Mouse (Mus musculus) lung, embryonic 14.5 days (tissue): ENCODE data around the gene Sftpa1. TPM values are rescaled to one million over a fixed set of nuclear protein-coding genes. Genes with fewer than 3 reads are reported as not detected.

Experiments used
- ATAC-seq: fragments of 200-750 bp; cut with Nextera tagmentation; 2 replicates; pipeline ENCODE4 v1.8.0; 2017; ENCODE audit warnings: mild to moderate bottlenecking, moderate TSS enrichment, moderate library complexity; ENCODE audit not compliant: insufficient read depth
- DNase-seq: peaks from one replicate; pipeline ENCODE4 v3.0.0-alpha.2; 2015
- H3K27ac ChIP-seq: fragments of 300-500 bp; sonication (generic); 2 replicates; pipeline ENCODE4 v1.5.1; 2014; ENCODE audit warnings: low read depth, mild to moderate bottlenecking, moderate library complexity
- H3K27me3 ChIP-seq: fragments of 300-500 bp; sonication (generic); 2 replicates; pipeline ENCODE4 v1.6.1; 2014; ENCODE audit warnings: low read length, control low read depth; ENCODE audit not compliant: insufficient read depth
- H3K36me3 ChIP-seq: fragments of 300-500 bp; sonication (generic); 2 replicates; pipeline ENCODE4 v1.6.1; 2014; ENCODE audit warnings: control low read depth; ENCODE audit not compliant: insufficient read depth
- H3K4me1 ChIP-seq: fragments of 300-500 bp; sonication (generic); 2 replicates; pipeline ENCODE4 v1.6.1; 2014; ENCODE audit warnings: antibody characterized with exemption, control low read depth; ENCODE audit not compliant: insufficient read depth
- H3K4me2 ChIP-seq: fragments of 300-500 bp; sonication (generic); 2 replicates; pipeline ENCODE4 v1.6.1; 2014; ENCODE audit warnings: mild to moderate bottlenecking
- H3K4me3 ChIP-seq: fragments of 300-500 bp; sonication (generic); 2 replicates; pipeline ENCODE4 v1.5.1; 2014; ENCODE audit warnings: low read depth, low read length
- H3K9ac ChIP-seq: fragments of 300-500 bp; sonication (generic); 2 replicates; pipeline ENCODE4 v1.6.1; 2014
- H3K9me3 ChIP-seq: fragments of 300-500 bp; sonication (generic); 2 replicates; pipeline ENCODE4 v1.6.1; 2016; ENCODE audit warnings: low read depth, low read length, control low read depth
- CTCF ChIP-seq: IDR thresholded peaks from 2 replicates; pipeline ENCODE4 v1.5.1; 2016; ENCODE audit warnings: antibody characterized with exemption, low read depth
- WGBS: fragments of 180-500 bp; shearing (Covaris S2); extraction: QIAGEN DNeasy Blood & Tissue Kit; methylation state at CpG from one replicate; pipeline ENCODE4 v1.1.7; 2014; 5-methylcytosine and 5-hydroxymethylcytosine counted together
- polyA plus RNA-seq: library from polyadenylated mRNA; unstranded; fragments of >200 nt; fragmentation: Nextera tagmentation; extraction: Ambion mirVana; gene quantifications from 2 replicates; pipeline ENCODE4 v1.2.1, GENCODE M21; 2014

The Sftpa1 gene
- polyA plus RNA-seq, 1 experiment from 2014 or later, result 28.1 TPM

- 82% methylated on average over 7 of the region's 7 CpGs for WGBS
- DNase-seq (no peak), ATAC-seq (no peak)
- Histone ChIP-seq H3K4me2 (no peak within 1 kb of the TSS), H3K36me3 (no peaks in the 10 kb centered on the region), H3K9ac (no peak within 1 kb of the TSS), H3K4me3 (no peak within 1 kb of the TSS), H3K27me3 (no peaks in the 10 kb centered on the region), H3K27ac (no peak within 1 kb of the TSS), H3K9me3 (no peaks in the 10 kb centered on the region), H3K4me1 (no peaks in the 10 kb centered on the region)
- no peak for TF ChIP-seq CTCF
Measured at GRCm38 (mm10) chr14:41151220-41151898, 19.8 kb downstream of the Sftpa1 start, which contains the start of gene Mbl1. Mbl1 (plus strand) TSS chr14:41151458.

DNA sequence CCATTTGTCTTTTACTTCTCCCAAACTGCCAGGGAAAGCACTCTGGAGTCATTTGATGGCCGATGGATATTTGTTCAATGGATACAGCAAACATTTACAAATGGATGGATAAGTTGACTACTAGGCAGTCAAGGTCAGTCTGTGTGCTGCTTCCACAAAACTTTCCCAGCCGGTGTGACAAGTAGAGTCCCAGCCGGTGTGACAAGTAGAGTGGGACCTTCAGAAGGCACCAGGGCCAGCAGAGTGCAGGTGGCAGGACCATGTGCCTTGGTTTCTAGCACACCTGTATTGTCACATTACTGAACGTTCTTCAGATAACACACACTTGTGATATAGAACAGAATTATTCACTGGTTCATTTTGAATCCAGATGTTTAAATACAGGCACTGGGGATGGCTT is 28.5 kb downstream of the Sftpa1 start:
- DNase-seq, result peak; percentile 9
- no peak for TF ChIP-seq CTCF
- Histone ChIP-seq H3K4me3 (no peak overlapping the region), H3K9ac (no peak overlapping the region), H3K36me3 (no peaks in the 10 kb centered on the region), H3K27me3 (no peaks in the 10 kb centered on the region), H3K27ac (no peak overlapping the region), H3K9me3 (no peaks in the 10 kb centered on the region), H3K4me1 (no peaks in the 10 kb centered on the region), H3K4me2 (no peak overlapping the region)
- ATAC-seq, result peak; percentile 60; the same call in 1 of the 2 replicates
- 49% methylated on average over 4 of the region's 4 CpGs for WGBS

GRCm38 (mm10) chr14:41160743-41161142 is 29.2 kb downstream of the Sftpa1 start:
- no peak overlapping the region for H3K9ac ChIP-seq
- no peak for TF ChIP-seq CTCF
- no peak for DNase-seq
- WGBS, result 16% methylated on average over 1 of the region's 1 CpGs
- no peak for ATAC-seq
- H3K4me1 ChIP-seq, result no peaks in the 10 kb centered on the region
- no peak overlapping the region for H3K27ac ChIP-seq
- no peaks in the 10 kb centered on the region for H3K27me3 ChIP-seq
- no peaks in the 10 kb centered on the region for H3K36me3 ChIP-seq
- H3K9me3 ChIP-seq, result no peaks in the 10 kb centered on the region
- no peak overlapping the region for H3K4me2 ChIP-seq
- H3K4me3 ChIP-seq, result no peak overlapping the region

DNA sequence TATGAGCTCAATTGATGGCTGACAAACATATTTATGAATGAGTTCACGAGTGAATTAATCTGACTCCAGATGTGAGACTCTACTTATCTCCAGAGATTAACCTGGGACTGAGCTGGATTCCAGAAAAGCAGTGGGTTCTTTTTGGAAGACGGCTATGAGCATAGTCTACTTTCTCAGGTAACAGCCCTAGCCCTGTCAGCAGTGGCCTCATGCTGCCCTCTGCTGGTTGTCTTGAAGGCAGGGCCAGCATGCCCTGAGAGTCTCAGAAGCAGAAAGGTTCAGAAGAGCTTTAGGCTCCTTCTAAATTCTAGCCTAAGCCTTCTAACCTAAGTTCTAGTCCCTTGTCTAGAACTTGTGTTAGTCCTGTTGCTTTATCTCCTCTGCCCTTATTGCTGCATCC is 31.1 kb downstream of the Sftpa1 start:
- no peak overlapping the region for H3K9ac ChIP-seq
- no peaks in the 10 kb centered on the region for H3K27me3 ChIP-seq
- H3K4me3 ChIP-seq, result no peak overlapping the region
- peak; percentile 83 for TF ChIP-seq CTCF
- H3K36me3 ChIP-seq, result no peaks in the 10 kb centered on the region
- no peaks in the 10 kb centered on the region for H3K9me3 ChIP-seq
- peak; percentile 38; the same call in 1 of the 2 replicates for ATAC-seq
- H3K27ac ChIP-seq, result no peak overlapping the region
- no peaks in the 10 kb centered on the region for H3K4me1 ChIP-seq
- DNase-seq, result peak; percentile 75
- WGBS, result 8% methylated on average over 2 of the region's 2 CpGs
- H3K4me2 ChIP-seq, result no peak overlapping the region

DNA sequence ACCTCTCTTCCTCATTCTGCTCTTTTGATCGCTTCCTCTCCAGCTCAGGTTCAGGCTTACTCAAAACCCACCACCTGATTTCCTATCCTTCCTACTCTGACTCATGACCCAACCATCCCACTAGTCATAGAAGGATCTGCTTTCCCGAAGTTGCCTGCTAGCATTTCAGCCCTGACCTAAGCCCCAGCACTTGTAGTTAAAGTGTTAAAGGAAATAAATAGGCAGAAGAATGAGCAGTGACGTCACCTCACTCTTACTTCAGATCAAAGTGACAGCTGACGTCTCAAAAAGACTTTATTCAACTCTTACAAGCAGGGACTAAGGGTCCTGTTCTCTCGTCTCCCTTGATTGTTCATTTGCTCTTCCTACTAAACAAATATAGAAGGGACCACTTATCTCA is 35.7 kb downstream of the Sftpa1 start:
- Histone ChIP-seq H3K9me3 (no peaks in the 10 kb centered on the region), H3K4me2 (no peak overlapping the region), H3K4me3 (no peak overlapping the region), H3K36me3 (no peaks in the 10 kb centered on the region), H3K27ac (no peak overlapping the region), H3K27me3 (no peaks in the 10 kb centered on the region), H3K4me1 (no peaks in the 10 kb centered on the region), H3K9ac (no peak overlapping the region)
- ATAC-seq, result no peak
- no peak for TF ChIP-seq CTCF
- peak; percentile 33 for DNase-seq
- 28% methylated on average over 5 of the region's 5 CpGs for WGBS

- 83% methylated on average over 1 of the region's 1 CpGs for WGBS
- DNase-seq, result no peak
- H3K27me3 ChIP-seq, result no peaks in the 10 kb centered on the region
- no peaks in the 10 kb centered on the region for H3K9me3 ChIP-seq
- no peaks in the 10 kb centered on the region for H3K4me1 ChIP-seq
- no peak overlapping the region for H3K9ac ChIP-seq
- no peak for ATAC-seq
- H3K36me3 ChIP-seq, result no peaks in the 10 kb centered on the region
- no peak for TF ChIP-seq CTCF
- no peak overlapping the region for H3K4me3 ChIP-seq
- H3K4me2 ChIP-seq, result no peak overlapping the region
- H3K27ac ChIP-seq, result no peak overlapping the region
Measured at GRCm38 (mm10) chr14:41168567-41168966, 37.0 kb downstream of the Sftpa1 start.

DNA sequence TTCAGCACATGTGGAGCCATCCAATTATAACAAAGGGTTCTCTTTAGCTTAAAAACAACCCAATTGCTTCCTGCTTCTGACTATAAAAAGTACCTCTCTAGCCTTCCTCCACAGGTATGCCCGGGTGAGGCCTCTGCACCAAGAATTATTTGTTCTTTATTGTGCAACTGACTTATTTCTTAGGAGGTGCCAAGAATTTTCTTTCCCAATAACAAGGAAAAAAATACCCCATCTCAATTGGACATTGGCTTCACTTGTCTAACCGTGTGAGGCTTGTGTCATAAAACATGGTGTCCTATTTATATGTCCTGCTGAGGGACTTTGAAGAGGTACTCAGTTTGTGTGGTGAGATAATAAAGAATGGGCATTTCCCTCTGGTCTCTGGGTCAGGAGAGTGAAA is 38.9 kb downstream of the Sftpa1 start:
- no peak overlapping the region for H3K4me3 ChIP-seq
- no peak for TF ChIP-seq CTCF
- no peak overlapping the region for H3K9ac ChIP-seq
- H3K4me2 ChIP-seq, result no peak overlapping the region
- no peak for DNase-seq
- no peaks in the 10 kb centered on the region for H3K9me3 ChIP-seq
- H3K4me1 ChIP-seq, result no peaks in the 10 kb centered on the region
- H3K27me3 ChIP-seq, result no peaks in the 10 kb centered on the region
- H3K27ac ChIP-seq, result no peak overlapping the region
- WGBS, result 75% methylated on average over 2 of the region's 2 CpGs
- ATAC-seq, result no peak
- H3K36me3 ChIP-seq, result no peaks in the 10 kb centered on the region
